Mouse (Mus musculus): ENCODE data around the gene Ccser1. TPM values are rescaled to one million over a fixed set of nuclear protein-coding genes. Genes with fewer than 3 reads are reported as not detected.

Gene Ccser1
- polyA plus RNA-seq, 1 experiment, result 26.2 TPM

GRCm38 (mm10) chr6:61729065-61729464 lies 548.9 kb downstream of the Ccser1 start:
- TF ChIP-seq CTCF (IDR thresholded peaks at IDR 0.05; ENCODE audit: borderline replicate concordance, extremely low read depth, insufficient read depth, insufficient read length) (no peak), POLR2A (IDR thresholded peaks at IDR 0.05; ENCODE audit: borderline replicate concordance, extremely low read depth, insufficient read depth, insufficient read length, poor library complexity, severe bottlenecking) (no peak)
- peak; percentile 73 for DNase-seq (ENCODE audit: low read depth)

DNA sequence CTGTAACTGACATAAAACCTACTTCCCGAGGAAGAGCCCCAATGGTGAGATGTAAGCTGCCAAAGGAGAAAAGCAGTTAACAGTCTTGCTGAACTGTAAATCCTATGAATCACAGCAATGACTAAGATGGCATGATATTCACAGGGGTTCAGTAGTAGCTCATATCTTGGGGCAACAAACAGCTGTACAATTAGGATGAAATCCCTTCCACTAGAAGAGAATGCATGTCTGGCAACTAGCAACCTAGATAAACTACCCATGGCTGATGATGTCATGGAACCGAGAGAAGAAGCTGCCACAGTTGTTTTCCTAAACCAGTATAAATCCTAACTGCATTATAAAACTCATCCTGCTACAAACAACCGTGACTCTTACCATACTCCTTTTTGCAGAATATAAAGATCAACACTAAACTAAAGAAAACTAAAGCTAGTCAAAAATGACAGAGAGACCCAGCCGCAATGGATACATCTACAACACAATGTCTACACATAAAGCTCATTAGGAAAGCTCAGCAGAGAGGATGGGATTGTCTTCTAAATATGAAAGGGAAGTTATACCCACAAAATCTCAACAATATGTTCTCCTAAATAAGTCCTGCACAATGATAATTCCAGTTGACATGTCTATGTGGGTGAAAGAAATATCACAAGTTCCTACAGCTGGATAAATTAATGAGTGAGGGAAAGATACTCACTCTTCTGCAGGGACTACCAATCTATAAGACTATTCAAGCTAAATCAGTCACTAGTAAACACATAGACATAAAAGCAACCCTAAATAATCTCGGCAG lies 550.2 kb downstream of the Ccser1 start:
- no peak for TF ChIP-seq POLR2A (IDR thresholded peaks at IDR 0.05; ENCODE audit: borderline replicate concordance, extremely low read depth, insufficient read depth, insufficient read length, poor library complexity, severe bottlenecking)
- TF ChIP-seq CTCF (IDR thresholded peaks at IDR 0.05; ENCODE audit: borderline replicate concordance, extremely low read depth, insufficient read depth, insufficient read length), result no peak
- DNase-seq (ENCODE audit: low read depth), result no peak

DNA sequence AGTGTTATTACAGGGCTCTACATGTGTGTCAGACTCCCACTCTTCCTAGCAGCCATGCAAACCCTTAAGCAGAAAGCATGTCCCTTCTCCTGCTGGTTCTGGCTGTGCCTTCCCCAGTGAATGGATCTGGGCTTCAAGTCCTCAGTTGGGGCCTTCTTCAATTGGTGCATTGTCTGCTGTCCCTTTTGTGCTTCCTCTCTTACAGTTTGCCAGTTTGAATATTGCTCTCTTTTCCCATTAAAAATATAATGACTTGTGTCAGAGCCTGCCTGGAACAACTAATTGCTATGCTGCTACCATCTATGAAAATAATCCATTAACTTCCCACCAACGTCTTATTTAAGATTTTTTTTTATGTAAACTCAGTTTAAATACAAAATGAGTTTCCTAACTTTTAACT lies 566.2 kb downstream of the Ccser1 start:
- TF ChIP-seq POLR2A (IDR thresholded peaks at IDR 0.05; ENCODE audit: borderline replicate concordance, extremely low read depth, insufficient read depth, insufficient read length, poor library complexity, severe bottlenecking) (no peak), CTCF (IDR thresholded peaks at IDR 0.05; ENCODE audit: borderline replicate concordance, extremely low read depth, insufficient read depth, insufficient read length) (no peak)
- no peak for DNase-seq (ENCODE audit: low read depth)

- TF ChIP-seq CTCF (IDR thresholded peaks at IDR 0.05; ENCODE audit: borderline replicate concordance, extremely low read depth, insufficient read depth, insufficient read length), result no peak
- TF ChIP-seq POLR2A (IDR thresholded peaks at IDR 0.05; ENCODE audit: borderline replicate concordance, extremely low read depth, insufficient read depth, insufficient read length, poor library complexity, severe bottlenecking), result no peak
- no peak for DNase-seq (ENCODE audit: low read depth)
Measured at GRCm38 (mm10) chr6:61762135-61762534, 582.0 kb downstream of the Ccser1 start.

GRCm38 (mm10) chr6:61763379-61763778 lies 583.3 kb downstream of the Ccser1 start:
- TF ChIP-seq POLR2A (IDR thresholded peaks at IDR 0.05; ENCODE audit: borderline replicate concordance, extremely low read depth, insufficient read depth, insufficient read length, poor library complexity, severe bottlenecking) (no peak), CTCF (IDR thresholded peaks at IDR 0.05; ENCODE audit: borderline replicate concordance, extremely low read depth, insufficient read depth, insufficient read length) (no peak)
- peak; percentile 48 for DNase-seq (ENCODE audit: low read depth)

- DNase-seq (ENCODE audit: low read depth), result no peak
- TF ChIP-seq POLR2A (IDR thresholded peaks at IDR 0.05; ENCODE audit: borderline replicate concordance, extremely low read depth, insufficient read depth, insufficient read length, poor library complexity, severe bottlenecking), result no peak
- TF ChIP-seq CTCF (IDR thresholded peaks at IDR 0.05; ENCODE audit: borderline replicate concordance, extremely low read depth, insufficient read depth, insufficient read length), result no peak
Measured at GRCm38 (mm10) chr6:61765801-61766200, 585.7 kb downstream of the Ccser1 start.

DNA sequence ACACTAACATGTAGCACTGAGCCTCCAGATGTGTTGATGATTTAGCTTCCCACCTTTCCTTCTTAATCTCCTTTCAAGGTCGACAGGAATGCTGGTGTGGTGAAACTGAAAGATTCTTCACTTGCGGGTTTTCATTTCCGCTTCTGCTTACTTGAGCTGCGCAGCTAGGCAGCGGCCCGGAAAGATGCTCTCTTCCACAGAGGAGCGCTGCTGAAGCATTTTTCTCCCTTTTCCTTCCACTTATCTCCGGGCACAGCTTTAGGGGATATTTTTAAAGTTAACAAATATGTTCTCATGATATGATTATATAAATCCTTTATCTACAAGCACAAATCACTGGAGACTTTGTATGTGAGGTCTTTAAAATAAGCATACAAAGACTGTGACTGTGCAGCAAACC lies 587.0 kb downstream of the Ccser1 start:
- no peak for TF ChIP-seq POLR2A (IDR thresholded peaks at IDR 0.05; ENCODE audit: borderline replicate concordance, extremely low read depth, insufficient read depth, insufficient read length, poor library complexity, severe bottlenecking)
- TF ChIP-seq CTCF (IDR thresholded peaks at IDR 0.05; ENCODE audit: borderline replicate concordance, extremely low read depth, insufficient read depth, insufficient read length), result no peak
- DNase-seq (ENCODE audit: low read depth), result peak; percentile 38

- TF ChIP-seq CTCF (IDR thresholded peaks at IDR 0.05; ENCODE audit: borderline replicate concordance, extremely low read depth, insufficient read depth, insufficient read length) (no peak), POLR2A (IDR thresholded peaks at IDR 0.05; ENCODE audit: borderline replicate concordance, extremely low read depth, insufficient read depth, insufficient read length, poor library complexity, severe bottlenecking) (no peak)
- no peak for DNase-seq (ENCODE audit: low read depth)
Measured at GRCm38 (mm10) chr6:61786706-61787105, 606.6 kb downstream of the Ccser1 start.

GRCm38 (mm10) chr6:61800889-61801288 lies 620.8 kb downstream of the Ccser1 start:
- TF ChIP-seq POLR2A (IDR thresholded peaks at IDR 0.05; ENCODE audit: borderline replicate concordance, extremely low read depth, insufficient read depth, insufficient read length, poor library complexity, severe bottlenecking) (no peak), CTCF (IDR thresholded peaks at IDR 0.05; ENCODE audit: borderline replicate concordance, extremely low read depth, insufficient read depth, insufficient read length) (no peak)
- peak; percentile 34 for DNase-seq (ENCODE audit: low read depth)

DNA sequence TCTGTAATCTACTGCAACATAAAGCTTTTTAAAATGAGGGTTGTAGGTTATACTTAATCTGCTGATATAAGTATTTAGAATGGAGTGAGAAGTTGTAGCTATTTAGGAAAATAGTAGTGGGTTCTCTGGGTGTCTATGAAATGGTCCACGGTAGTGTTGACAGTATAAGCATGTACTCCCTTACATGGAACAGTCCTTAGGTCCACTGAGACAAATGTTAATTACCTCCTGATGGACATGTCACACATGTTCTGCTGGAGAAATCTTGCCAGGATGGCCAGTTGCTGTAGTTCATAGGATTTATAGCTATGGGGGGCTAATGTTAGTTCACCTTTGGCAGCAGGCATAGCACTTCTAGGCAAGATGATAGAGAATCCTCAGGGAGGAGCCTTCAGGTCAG lies 625.4 kb downstream of the Ccser1 start:
- no peak for DNase-seq (ENCODE audit: low read depth)
- TF ChIP-seq POLR2A (IDR thresholded peaks at IDR 0.05; ENCODE audit: borderline replicate concordance, extremely low read depth, insufficient read depth, insufficient read length, poor library complexity, severe bottlenecking), result no peak
- TF ChIP-seq CTCF (IDR thresholded peaks at IDR 0.05; ENCODE audit: borderline replicate concordance, extremely low read depth, insufficient read depth, insufficient read length), result no peak

DNA sequence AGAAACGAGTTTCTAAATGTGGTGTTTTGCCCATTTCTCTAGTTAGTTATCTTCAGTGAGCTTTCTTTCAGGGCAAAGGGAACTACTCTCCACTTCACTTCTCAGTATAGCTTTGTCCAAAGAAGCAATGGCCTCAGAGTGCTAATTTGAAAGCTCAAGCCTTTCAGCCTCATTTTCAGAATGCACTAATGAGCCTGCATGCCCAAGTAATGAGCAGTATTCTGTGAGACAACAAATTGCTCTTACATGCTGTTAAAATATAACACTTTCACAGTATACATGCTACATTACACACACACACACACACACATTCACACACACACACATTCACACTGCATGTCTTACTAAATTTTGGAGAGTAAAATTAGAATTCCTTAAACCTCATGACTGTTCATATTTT lies 637.6 kb downstream of the Ccser1 start:
- TF ChIP-seq CTCF (IDR thresholded peaks at IDR 0.05; ENCODE audit: borderline replicate concordance, extremely low read depth, insufficient read depth, insufficient read length) (no peak), POLR2A (IDR thresholded peaks at IDR 0.05; ENCODE audit: borderline replicate concordance, extremely low read depth, insufficient read depth, insufficient read length, poor library complexity, severe bottlenecking) (no peak)
- DNase-seq (ENCODE audit: low read depth), result peak; percentile 85

- no peak for DNase-seq (ENCODE audit: low read depth)
Measured at GRCm38 (mm10) chr6:61876302-61876701, 696.2 kb downstream of the Ccser1 start.

More at GRCm38 (mm10) chr6:61876302-61876701, 696.2 kb downstream of the Ccser1 start:
- no peak for TF ChIP-seq POLR2A (IDR thresholded peaks at IDR 0.05; ENCODE audit: borderline replicate concordance, extremely low read depth, insufficient read depth, insufficient read length, poor library complexity, severe bottlenecking)
- no peak for TF ChIP-seq CTCF (IDR thresholded peaks at IDR 0.05; ENCODE audit: borderline replicate concordance, extremely low read depth, insufficient read depth, insufficient read length)

Data from brain, embryonic 14.5 days (tissue).